Mouse (Mus musculus) bone marrow macrophage, adult 2 months (primary cell): Measurements from ENCODE around the gene Skiv2l. TPM values are rescaled to one million over a fixed set of nuclear protein-coding genes. Genes with fewer than 3 reads are reported as not detected.

Experiments used
- H3K27ac ChIP-seq: 2 replicates; pipeline ENCODE4 v1.5.1; 2012; ENCODE audit warnings: low read depth, low read length; ENCODE audit not compliant: insufficient read depth
- H3K4me1 ChIP-seq: 2 replicates; pipeline ENCODE4 v1.6.1; 2012; ENCODE audit warnings: low read length; ENCODE audit not compliant: control insufficient read depth, insufficient read depth
- H3K4me3 ChIP-seq: 2 replicates; pipeline ENCODE4 v1.5.1; 2012; ENCODE audit warnings: mild to moderate bottlenecking, low read length, moderate library complexity; ENCODE audit not compliant: insufficient read depth
- CTCF ChIP-seq: IDR thresholded peaks from 2 replicates; pipeline ENCODE4 v1.5.1; 2012; ENCODE audit warnings: low read depth, mild to moderate bottlenecking, low read length, moderate library complexity
- POLR2A ChIP-seq: IDR thresholded peaks from 2 replicates; pipeline ENCODE4 v1.6.1; 2012; ENCODE audit warnings: mild to moderate bottlenecking, low read depth, low read length, borderline replicate concordance
- polyA plus RNA-seq: library from polyadenylated mRNA; stranded (reverse); fragments of >200 nt; gene quantifications from 2 replicates; pipeline ENCODE4 v1.2.4, GENCODE M21; 2012; ENCODE audit not compliant: missing spikeins, insufficient read depth, insufficient read length

Gene Skiv2l
- 37.8 and 40.2 TPM in 2 replicates for polyA plus RNA-seq

DNA sequence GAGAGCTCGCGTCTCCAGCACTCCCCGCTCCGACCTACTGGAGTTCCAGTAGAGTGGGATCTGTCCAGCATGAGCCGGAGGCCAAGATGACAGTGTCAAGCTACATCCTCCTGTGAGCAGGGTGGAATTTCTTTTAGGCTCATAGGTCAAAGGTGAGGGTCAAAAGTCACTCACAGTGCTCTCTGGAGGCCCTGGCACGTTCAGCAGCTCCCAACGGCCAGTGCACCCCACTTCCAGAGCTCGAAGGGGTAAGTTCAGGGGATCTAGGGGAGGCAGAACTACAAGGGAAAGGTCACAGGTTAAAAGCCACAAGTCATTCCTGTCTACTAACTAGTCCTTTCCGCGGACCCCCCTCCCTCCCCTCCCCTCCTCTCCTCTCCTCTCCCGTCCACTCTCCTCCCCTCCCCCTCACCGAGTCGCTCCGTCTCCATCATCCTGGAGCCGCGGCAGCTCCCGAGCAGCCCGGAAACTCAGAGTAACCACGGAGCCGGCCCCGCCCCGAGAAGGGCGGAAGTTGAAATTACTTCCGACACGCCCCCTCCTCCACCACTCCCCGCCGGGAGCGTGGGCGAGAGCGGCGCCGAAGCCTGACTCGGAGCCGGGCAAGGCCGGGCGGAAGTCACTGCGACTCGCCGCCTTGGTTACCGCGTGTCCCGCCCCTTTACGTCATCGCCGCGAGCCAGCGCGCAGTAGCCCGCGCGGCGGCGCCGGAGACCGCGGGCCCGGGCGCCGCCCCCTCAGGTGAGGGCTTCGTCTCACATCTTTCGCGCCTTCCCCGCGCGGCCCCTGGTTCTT is at the start of gene Skiv2l, which contains the start of gene Nelfe:
Gene Skiv2l (minus strand): TSS at position 489 of the 795 bp plus-strand sequence.
Gene Nelfe (plus strand): TSS at position 670 of the 795 bp plus-strand sequence.
- Histone ChIP-seq H3K27ac (0 out of 2 replicates have a peak within 1 kb of the TSS, but pooled peaks have one; percentile 3), H3K4me1 (peaks cover 9% of the 10 kb centered on the region), H3K4me3 (peak within 1 kb of the TSS; percentile 87)
- no peak for TF ChIP-seq CTCF
- no peak for TF ChIP-seq POLR2A

- peaks cover 11% of the 10 kb centered on the region for H3K4me1 ChIP-seq
- peak overlapping the region; percentile 86 for H3K27ac ChIP-seq
- peak overlapping the region; percentile 87 for H3K4me3 ChIP-seq
- no peak for TF ChIP-seq POLR2A
- no peak for TF ChIP-seq CTCF
These were observed 49.3 kb upstream of the Skiv2l start for GRCm38 (mm10) chr17:34899053-34899889.

- TF ChIP-seq CTCF: no peak
- no peak for TF ChIP-seq POLR2A
- Histone ChIP-seq H3K4me1 (peaks cover 13% of the 10 kb centered on the region), H3K4me3 (peak overlapping the region; percentile 91), H3K27ac (peak overlapping the region; percentile 94)
These were observed 48.7 kb upstream of the Skiv2l start for GRCm38 (mm10) chr17:34898706-34899052.

DNA sequence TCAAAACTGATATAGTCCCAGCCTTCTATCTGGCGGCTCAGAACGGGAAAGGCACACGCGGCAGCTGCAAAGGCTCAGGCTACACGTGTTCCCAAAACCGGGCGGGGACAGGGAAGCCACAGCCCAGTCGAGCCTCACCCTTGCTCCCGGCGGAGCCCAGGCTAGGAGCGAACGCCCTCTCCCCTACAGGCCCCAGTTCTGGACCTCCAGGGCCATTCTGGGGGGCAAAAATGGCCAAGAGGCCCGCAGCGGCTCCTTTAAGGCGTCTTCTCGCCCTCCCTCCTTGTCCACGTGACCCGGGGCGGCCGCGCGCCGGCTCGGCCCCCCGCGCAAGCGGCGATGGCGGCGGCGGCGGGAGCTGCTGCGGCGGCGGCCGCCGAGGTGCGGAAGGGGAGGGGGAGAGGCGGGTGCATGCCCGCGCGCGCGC is 48.2 kb upstream of the Skiv2l start, which contains the start of the genes C2 and Ehmt2:
Gene C2 (minus strand): TSS at position 106 of the 427 bp plus-strand sequence.
Gene Ehmt2 (plus strand): TSS at position 310 of the 427 bp plus-strand sequence.
- TF ChIP-seq POLR2A (no peak; the same call in 1 of the 2 replicates), CTCF (no peak)
- peak within 1 kb of the TSS; percentile 91 for H3K4me3 ChIP-seq
- H3K4me1 ChIP-seq: peaks cover 16% of the 10 kb centered on the region
- peak within 1 kb of the TSS; percentile 94 for H3K27ac ChIP-seq

GRCm38 (mm10) chr17:34897373-34898159 is 47.6 kb upstream of the Skiv2l start:
- H3K4me1 ChIP-seq: peaks cover 16% of the 10 kb centered on the region
- peak overlapping the region; percentile 94 for H3K27ac ChIP-seq
- peak overlapping the region; percentile 91 for H3K4me3 ChIP-seq
- TF ChIP-seq CTCF (no peak), POLR2A (no peak)

- no peak overlapping the region for H3K27ac ChIP-seq
- peaks cover 16% of the 10 kb centered on the region for H3K4me1 ChIP-seq
- H3K4me3 ChIP-seq: no peak overlapping the region
- no peak for TF ChIP-seq POLR2A
- no peak for TF ChIP-seq CTCF
These were observed 46.4 kb upstream of the Skiv2l start for GRCm38 (mm10) chr17:34896366-34896765.

DNA sequence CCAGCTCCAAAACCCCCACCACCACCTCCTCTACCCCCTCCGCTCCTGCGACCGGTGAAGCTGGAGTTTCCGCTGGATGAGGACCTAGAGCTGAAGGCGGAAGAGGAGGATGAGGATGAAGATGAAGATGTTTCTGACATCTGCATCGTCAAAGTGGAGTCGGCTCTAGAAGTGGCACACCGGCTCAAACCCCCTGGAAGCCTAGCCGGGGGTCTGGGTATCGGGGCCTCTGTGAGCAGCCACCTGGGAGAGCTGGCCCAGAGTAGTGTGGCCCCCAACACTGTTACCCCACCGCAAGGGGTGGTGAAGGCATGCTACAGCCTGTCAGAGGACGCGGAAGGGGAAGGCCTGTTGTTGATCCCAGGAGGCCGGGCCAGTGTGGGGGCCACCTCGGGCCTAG is 45.7 kb upstream of the Skiv2l start:
- Histone ChIP-seq H3K4me3 (no peak overlapping the region), H3K27ac (no peak overlapping the region), H3K4me1 (peaks cover 13% of the 10 kb centered on the region)
- no peak for TF ChIP-seq POLR2A
- no peak for TF ChIP-seq CTCF

- Histone ChIP-seq H3K4me1 (peaks cover 9% of the 10 kb centered on the region), H3K27ac (peak overlapping the region; percentile 55), H3K4me3 (peak overlapping the region; percentile 69)
- TF ChIP-seq CTCF: no peak
- TF ChIP-seq POLR2A: no peak
These were observed 45.0 kb upstream of the Skiv2l start for GRCm38 (mm10) chr17:34894801-34895530.

- no peak for TF ChIP-seq POLR2A
- no peak for TF ChIP-seq CTCF
- peak overlapping the region; percentile 57 for H3K4me3 ChIP-seq
- peaks cover 9% of the 10 kb centered on the region for H3K4me1 ChIP-seq
- H3K27ac ChIP-seq: peak overlapping the region; percentile 70
These were observed 44.1 kb upstream of the Skiv2l start for GRCm38 (mm10) chr17:34894074-34894597.
